ENCODE assay signal across 10 mouse cellular contexts in the genomic region with DNA sequence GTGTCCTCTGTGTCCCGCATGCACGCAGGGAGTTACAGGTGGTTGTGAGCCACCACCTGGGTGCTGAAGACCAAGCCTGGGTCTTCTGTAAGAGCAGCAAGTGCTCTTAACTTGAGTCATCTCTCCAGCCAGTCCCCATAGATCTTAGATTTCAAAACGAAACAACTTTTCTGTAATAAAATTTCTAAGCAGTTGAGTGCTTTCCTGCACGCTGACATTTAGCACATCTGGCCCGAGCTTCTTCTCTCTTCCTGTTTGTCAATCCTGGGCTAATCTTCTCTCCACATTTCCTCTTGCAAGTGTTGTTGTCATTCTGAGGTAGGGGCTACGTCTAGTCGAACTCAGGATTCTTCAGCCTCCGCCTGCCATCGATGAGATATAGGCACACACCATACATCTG. TPM values are rescaled to one million over a fixed set of nuclear protein-coding genes. Genes with fewer than 3 reads are reported as not detected.
DNase-seq lines count a peak whose midpoint lies in the region; ATAC-seq lines count a peak whose summit lies in the region.
"Had no signal": no experiment of that assay in that cellular context is flagged by ENCODE, and none has a peak within 500 bp of the region (broad histone marks: within the 10 kb centered on the region; RNA-seq: fewer than 3 reads in every experiment).

No protein-coding gene starts in this region.

- H3K27me3 ChIP-seq in hindbrain, embryonic 14.5 days (ENCODE audit: control insufficient read depth, insufficient read depth, low read length), result no peaks in the 10 kb centered on the region
- no peaks in the 10 kb centered on the region for H3K27me3 ChIP-seq in hindbrain, embryonic 10.5 days (ENCODE audit: insufficient read depth, poor library complexity, severe bottlenecking)
- H3K27me3 ChIP-seq in liver, embryonic 12.5 days (replicated peaks), result no peaks in the 10 kb centered on the region

- no peak for ATAC-seq in hindbrain, embryonic 14.5 days (ENCODE audit: low FRiP score)
- peak; percentile 61 for ATAC-seq in activated CD4-positive, CD25-positive, alpha-beta regulatory T cell, adult 4 months
- ATAC-seq in liver, embryonic 12.5 days, result no peak

- H3K4me1 ChIP-seq in hindbrain, embryonic 14.5 days (replicated peaks; ENCODE audit: control insufficient read depth, insufficient read depth, low read length), result peaks cover 32% of the 10 kb centered on the region
- H3K4me1 ChIP-seq in hindbrain, embryonic 10.5 days (replicated peaks), result peaks cover 22% of the 10 kb centered on the region
- H3K4me1 ChIP-seq in liver, embryonic 12.5 days, result peaks cover 34% of the 10 kb centered on the region

- no peak overlapping the region for H3K9ac ChIP-seq in hindbrain, embryonic 14.5 days
- H3K9ac ChIP-seq in liver, embryonic 12.5 days, result no peak overlapping the region

- H3K9me3 ChIP-seq in hindbrain, embryonic 14.5 days (ENCODE audit: control insufficient read depth, low read length), result no peaks in the 10 kb centered on the region
- no peaks in the 10 kb centered on the region for H3K9me3 ChIP-seq in hindbrain, embryonic 10.5 days
- H3K9me3 ChIP-seq in liver, embryonic 12.5 days (replicated peaks), result no peaks in the 10 kb centered on the region

- H3K27ac ChIP-seq in hindbrain, embryonic 14.5 days, result peak overlapping the region; percentile 64; the same call in 1 of the 2 replicates
- no peak overlapping the region for H3K27ac ChIP-seq in hindbrain, embryonic 10.5 days
- no peak overlapping the region for H3K27ac ChIP-seq in liver, embryonic 12.5 days

- H3K4me2 ChIP-seq in hindbrain, embryonic 14.5 days (replicated peaks), result no peak overlapping the region
- H3K4me2 ChIP-seq in liver, embryonic 12.5 days, result peak overlapping the region; percentile 23; the same call in 1 of the 2 replicates

- no peaks in the 10 kb centered on the region for H3K36me3 ChIP-seq in hindbrain, embryonic 14.5 days (replicated peaks; ENCODE audit: control insufficient read depth, insufficient read depth)
- 0 out of 2 replicates have a peak, but pooled peaks cover 6% of the 10 kb centered on the region for H3K36me3 ChIP-seq in hindbrain, embryonic 10.5 days
- no peaks in the 10 kb centered on the region for H3K36me3 ChIP-seq in liver, embryonic 12.5 days

- intact Hi-C loops in left cerebral cortex, postnatal 25 days (cut with DNase I), result no loop called here

- no peak overlapping the region for H3K4me3 ChIP-seq in hindbrain, embryonic 14.5 days (replicated peaks; ENCODE audit: low read length)
- H3K4me3 ChIP-seq in hindbrain, embryonic 10.5 days, result no peak overlapping the region
- H3K4me3 ChIP-seq in liver, embryonic 12.5 days, result no peak overlapping the region
- H3K4me3 ChIP-seq: erythroblast, embryonic 14.5 days had no signal

- WGBS in hindbrain, embryonic 14.5 days, result 82% methylated on average over 9 of the region's 9 CpGs
- WGBS in hindbrain, embryonic 10.5 days, result 84% methylated on average over 9 of the region's 9 CpGs
- 27% methylated on average over 9 of the region's 9 CpGs for WGBS in liver, embryonic 12.5 days (ENCODE audit: insufficient replicate concordance)

- no peak for DNase-seq in hindbrain, embryonic 14.5 days (ENCODE audit: low spot score)
- DNase-seq in hindbrain, embryonic 10.5 days (ENCODE audit: low spot score), result no peak
- DNase-seq in 416B (ENCODE audit: low read depth), result peak; percentile 51
- no peak for DNase-seq in embryo, embryonic 9.5 days (ENCODE audit: extremely low spot score)
- DNase-seq in left cerebral cortex, postnatal 25 days (ENCODE audit: low spot score in 2 of 2), result no peak
- no peak for DNase-seq in T-cell, adult 2 months (ENCODE audit: low spot score)
- DNase-seq: right cerebral cortex, adult 18-20 months had no signal

RNA-seq across cellular contexts. Expression of a gene that starts 43.5 kb away (rescaled TPM):
- polyA plus RNA-seq in hindbrain, embryonic 14.5 days (2014; fragmentation: Nextera tagmentation; extraction: Ambion mirVana), result 41.7 and 59.5 TPM in 2 replicates
- 32.7 and 36.7 TPM in 2 replicates for polyA plus RNA-seq in hindbrain, embryonic 10.5 days (2016; fragmentation: Nextera tagmentation; extraction: Ambion mirVana)
- 10 to 100 TPM; 35.2 to 44.7 TPM for polyA plus RNA-seq in activated CD4-positive, CD25-positive, alpha-beta regulatory T cell, adult 4 months (2017; shearing (Covaris generic))
- polyA plus RNA-seq in liver, embryonic 12.5 days (2016; fragmentation: Nextera tagmentation; extraction: Ambion mirVana), result 16.1 and 16.3 TPM in 2 replicates
- 10 to 100 TPM; 77.1 to 87.7 TPM for total RNA-seq in left cerebral cortex, postnatal 25 days (2021)

RNA-seq across cellular contexts. Expression of a gene that starts 44.3 kb away (rescaled TPM):
- 32.4 and 32.8 TPM in 2 replicates for polyA plus RNA-seq in hindbrain, embryonic 14.5 days (2014; fragmentation: Nextera tagmentation; extraction: Ambion mirVana)
- 34.7 and 35.1 TPM in 2 replicates for polyA plus RNA-seq in hindbrain, embryonic 10.5 days (2016; fragmentation: Nextera tagmentation; extraction: Ambion mirVana)
- 10 to 100 TPM; 20.3 to 21.1 TPM for polyA plus RNA-seq in activated CD4-positive, CD25-positive, alpha-beta regulatory T cell, adult 4 months (2017; shearing (Covaris generic))
- 8.7 and 8.8 TPM in 2 replicates for polyA plus RNA-seq in liver, embryonic 12.5 days (2016; fragmentation: Nextera tagmentation; extraction: Ambion mirVana)
- total RNA-seq in left cerebral cortex, postnatal 25 days (2021), result 10 to 100 TPM; 18.9 to 21.3 TPM
